Mouse (Mus musculus) MEL (cell line): ENCODE results near the gene Fam53b. TPM values are rescaled to one million over a fixed set of nuclear protein-coding genes. Genes with fewer than 3 reads are reported as not detected.
A peak's percentile ranks its signal among the peaks of the same experiment; 100 is the strongest.

ENCODE experiments used
- DNase-seq: peaks from one replicate; pipeline ENCODE4 v3.0.0; 2011; ENCODE audit warnings: low read depth, low spot score
- H3K27ac ChIP-seq: 2 replicates; pipeline ENCODE4 v1.5.1; 2012; ENCODE audit warnings: low read depth, mild to moderate bottlenecking, control low read depth, low read length, moderate library complexity; ENCODE audit not compliant: control insufficient read depth
- H3K27me3 ChIP-seq, 2 experiments: fragments of 150-350 bp in 1 of 2; sonication (generic) in 1 of 2; 2 replicates each; pipeline ENCODE4 v1.6.1; 2012; ENCODE audit warnings: low read length in 2 of 2, mild to moderate bottlenecking in 2 of 2, improper control_type of control experiment in 1 of 2, moderate library complexity in 1 of 2; ENCODE audit not compliant: insufficient read depth in 2 of 2, control insufficient read depth in 1 of 2
- H3K36me3 ChIP-seq, 2 experiments: 2 replicates each; pipeline ENCODE4 v1.6.1; 2012 to 2014; ENCODE audit warnings: low read length in 2 of 2, improper control_type of control experiment in 1 of 2, inconsistent platforms in 1 of 2, mild to moderate bottlenecking in 1 of 2; ENCODE audit not compliant: insufficient read depth in 2 of 2, control insufficient read depth in 1 of 2
- H3K4me1 ChIP-seq, 2 experiments: fragments of 150-350 bp in 1 of 2; sonication (generic) in 1 of 2; 2 replicates each; pipeline ENCODE4 v1.6.1; 2012; ENCODE audit warnings: low read length in 2 of 2, improper control_type of control experiment in 1 of 2, mild to moderate bottlenecking in 1 of 2; ENCODE audit not compliant: insufficient read depth in 2 of 2, control insufficient read depth in 1 of 2
- H3K4me3 ChIP-seq, 2 experiments: fragments of 150-350 bp in 1 of 2; sonication (generic) in 1 of 2; 2 replicates each; pipeline ENCODE4 v1.5.1; 2012; ENCODE audit warnings: low read depth in 2 of 2, low read length in 2 of 2, mild to moderate bottlenecking in 2 of 2, moderate library complexity in 2 of 2, control low read depth in 1 of 2, improper control_type of control experiment in 1 of 2; ENCODE audit not compliant: control insufficient read depth in 1 of 2, insufficient read depth in 1 of 2
- H3K79me2 ChIP-seq: 2 replicates; pipeline ENCODE4 v1.6.1; 2012; ENCODE audit warnings: mild to moderate bottlenecking, low read length, moderate library complexity; ENCODE audit not compliant: control insufficient read depth, poor library complexity, insufficient read depth
- H3K9ac ChIP-seq: 2 replicates; pipeline ENCODE4 v1.6.1; 2012; ENCODE audit warnings: low read depth, mild to moderate bottlenecking, control low read depth, low read length, moderate library complexity; ENCODE audit not compliant: control insufficient read depth, poor library complexity, severe bottlenecking
- H3K9me3 ChIP-seq: fragments of 150-350 bp; sonication (generic); replicated peaks from 2 replicates; pipeline ENCODE4 v1.6.1; 2012; ENCODE audit warnings: mild to moderate bottlenecking, low read length, improper control_type of control experiment, moderate library complexity; ENCODE audit not compliant: insufficient read depth
- BHLHE40 ChIP-seq: IDR thresholded peaks from 2 replicates; pipeline ENCODE4 v1.6.1; 2012; ENCODE audit warnings: low read depth, mild to moderate bottlenecking, inconsistent platforms, low read length, improper control_type of control experiment, borderline replicate concordance
- CHD1 ChIP-seq: IDR thresholded peaks from 2 replicates; pipeline ENCODE4 v1.6.1; 2012; ENCODE audit warnings: low read depth, mild to moderate bottlenecking, inconsistent platforms, low read length, improper control_type of control experiment
- CHD2 ChIP-seq: IDR thresholded peaks from 2 replicates; pipeline ENCODE4 v1.6.1; 2011; ENCODE audit warnings: low read length, improper control_type of control experiment
- CTCF ChIP-seq, 3 experiments: IDR thresholded peaks in 2 of 3; conservative IDR thresholded peaks in 1 of 3; 2 replicates each; pipeline ENCODE4 v1.5.1; 2011 to 2012; ENCODE audit warnings: low read length in 3 of 3, low read depth in 2 of 3, mild to moderate bottlenecking in 2 of 3, improper control_type of control experiment in 1 of 3, inconsistent platforms in 1 of 3, mixed read lengths in 1 of 3, moderate library complexity in 1 of 3; ENCODE audit not compliant: control insufficient read depth in 1 of 3, insufficient read depth in 1 of 3, poor library complexity in 1 of 3, severe bottlenecking in 1 of 3
- E2F4 ChIP-seq: IDR thresholded peaks from 2 replicates; pipeline ENCODE4 v1.6.1; 2011; ENCODE audit warnings: low read depth, low read length, improper control_type of control experiment, borderline replicate concordance
- EP300 ChIP-seq, 2 experiments: IDR thresholded peaks; 2 replicates each; pipeline ENCODE4 v1.6.1; 2011; ENCODE audit warnings: improper control_type of control experiment in 2 of 2, low read length in 2 of 2, low read depth in 1 of 2, mild to moderate bottlenecking in 1 of 2
- ETS1 ChIP-seq: IDR thresholded peaks from 2 replicates; pipeline ENCODE4 v1.6.1; 2012; ENCODE audit warnings: low read depth, mild to moderate bottlenecking, inconsistent platforms, low read length, improper control_type of control experiment, moderate library complexity
- GATA1 ChIP-seq: IDR thresholded peaks from 2 replicates; pipeline ENCODE4 v1.6.1; 2011; ENCODE audit warnings: low read depth, low read length, improper control_type of control experiment
- HCFC1 ChIP-seq: IDR thresholded peaks from 2 replicates; pipeline ENCODE4 v1.6.1; 2012; ENCODE audit warnings: low read depth, mild to moderate bottlenecking, inconsistent platforms, low read length, improper control_type of control experiment, moderate library complexity
- JUND ChIP-seq: IDR thresholded peaks from 2 replicates; pipeline ENCODE4 v1.6.1; 2011; ENCODE audit warnings: low read depth, mild to moderate bottlenecking, improper control_type of control experiment, low read length
- KAT2A ChIP-seq: conservative IDR thresholded peaks from 2 replicates; pipeline ENCODE4 v1.6.1; 2012; ENCODE audit warnings: low read depth, low read length, improper control_type of control experiment, inconsistent platforms
- MAX ChIP-seq: IDR thresholded peaks from 2 replicates; pipeline ENCODE4 v1.6.1; 2011; ENCODE audit warnings: low read length, improper control_type of control experiment
- MAZ ChIP-seq: IDR thresholded peaks from 2 replicates; pipeline ENCODE4 v1.6.1; 2012; ENCODE audit warnings: low read depth, mild to moderate bottlenecking, inconsistent platforms, low read length, improper control_type of control experiment
- MXI1 ChIP-seq: IDR thresholded peaks from 2 replicates; pipeline ENCODE4 v1.6.1; 2011; ENCODE audit warnings: mild to moderate bottlenecking, low read depth, low read length, improper control_type of control experiment
- MYB ChIP-seq: IDR thresholded peaks from 2 replicates; pipeline ENCODE4 v1.6.1; 2011; ENCODE audit warnings: mild to moderate bottlenecking, low read depth, low read length, improper control_type of control experiment
- MYC ChIP-seq: IDR thresholded peaks from 2 replicates; pipeline ENCODE4 v1.6.1; 2011; ENCODE audit warnings: low read depth, mild to moderate bottlenecking, low read length, improper control_type of control experiment, moderate library complexity
- NELFE ChIP-seq: IDR thresholded peaks from 2 replicates; pipeline ENCODE4 v1.6.1; 2011; ENCODE audit warnings: low read depth, low read length, improper control_type of control experiment
- NRF1 ChIP-seq: IDR thresholded peaks from 2 replicates; pipeline ENCODE4 v1.6.1; 2014; ENCODE audit warnings: low read depth, mild to moderate bottlenecking, inconsistent platforms, low read length, improper control_type of control experiment, moderate library complexity; ENCODE audit not compliant: poor library complexity, insufficient read depth, severe bottlenecking
- POLR2A ChIP-seq, 2 experiments: IDR thresholded peaks; 2 replicates each; pipeline ENCODE4 v1.6.1; 2011 to 2012; ENCODE audit warnings: low read length in 2 of 2, mild to moderate bottlenecking in 2 of 2, control low read depth in 1 of 2, improper control_type of control experiment in 1 of 2, low read depth in 1 of 2, moderate library complexity in 1 of 2; ENCODE audit not compliant: control insufficient read depth in 1 of 2, insufficient read depth in 1 of 2, poor library complexity in 1 of 2
- POLR2AphosphoS2 ChIP-seq: IDR thresholded peaks from 2 replicates; pipeline ENCODE4 v1.6.1; 2011; ENCODE audit warnings: low read length, improper control_type of control experiment
- SIN3A ChIP-seq: IDR thresholded peaks from 2 replicates; pipeline ENCODE4 v1.6.1; 2012; ENCODE audit warnings: low read length, improper control_type of control experiment, inconsistent platforms
- TAL1 ChIP-seq: IDR thresholded peaks from 2 replicates; pipeline ENCODE4 v1.6.1; 2012; ENCODE audit warnings: mild to moderate bottlenecking, inconsistent platforms, low read length, moderate library complexity, mixed read lengths
- TBP ChIP-seq: IDR thresholded peaks from 2 replicates; pipeline ENCODE4 v1.8.0; 2011; ENCODE audit warnings: low read depth, low read length, improper control_type of control experiment
- TCF12 ChIP-seq: IDR thresholded peaks from 2 replicates; pipeline ENCODE4 v1.6.1; 2014; ENCODE audit warnings: low read depth, mild to moderate bottlenecking, inconsistent platforms, low read length, improper control_type of control experiment, moderate library complexity
- USF1 ChIP-seq: IDR thresholded peaks from 2 replicates; pipeline ENCODE4 v1.6.1; 2014; ENCODE audit warnings: low read depth, mild to moderate bottlenecking, inconsistent platforms, low read length, improper control_type of control experiment, moderate library complexity
- USF2 ChIP-seq, 2 experiments: IDR thresholded peaks; 2 replicates each; pipeline ENCODE4 v1.6.1; 2011 to 2012; ENCODE audit warnings: improper control_type of control experiment in 2 of 2, low read length in 2 of 2, borderline replicate concordance in 1 of 2, inconsistent platforms in 1 of 2, low read depth in 1 of 2, mild to moderate bottlenecking in 1 of 2; ENCODE audit not compliant: insufficient read depth in 1 of 2
- ZC3H11A ChIP-seq: IDR thresholded peaks from 2 replicates; pipeline ENCODE4 v1.6.1; 2012; ENCODE audit warnings: low read depth, mild to moderate bottlenecking, inconsistent platforms, low read length, improper control_type of control experiment
- ZKSCAN1 ChIP-seq: IDR thresholded peaks from 2 replicates; pipeline ENCODE4 v1.6.1; 2012; ENCODE audit warnings: low read depth, mild to moderate bottlenecking, inconsistent platforms, low read length, improper control_type of control experiment, moderate library complexity
- ZMIZ1 ChIP-seq: IDR thresholded peaks from 2 replicates; pipeline ENCODE4 v1.6.1; 2012; ENCODE audit warnings: low read depth, mild to moderate bottlenecking, inconsistent platforms, low read length, improper control_type of control experiment, moderate library complexity
- polyA plus RNA-seq, 2 experiments: library from polyadenylated mRNA; stranded (reverse) in 1 of 2; unstranded in 1 of 2; fragments of >175 nt in 1 of 2; fragments of >200 nt in 1 of 2; gene quantifications; 2 replicates each; pipeline versions ENCODE4 v1.2.1 to v1.2.4; 2012; ENCODE audit warnings: low replicate concordance in 2 of 2, low read depth in 1 of 2; ENCODE audit not compliant: insufficient read length in 2 of 2, insufficient read depth in 1 of 2, missing spikeins in 1 of 2
- total RNA-seq: library from RNA; depleted of rRNA; stranded (reverse); fragments of 300-350 nt; gene quantifications from 2 replicates; pipeline ENCODE4 v1.2.3, GENCODE M21; 2012

Fam53b gene
- total and polyA plus RNA-seq, 3 experiments = 7.9 to 15.4 TPM; not detected in 1

- H3K4me1 ChIP-seq = peaks cover 12% of the 10 kb centered on the region in 2 experiments
- no peaks in the 10 kb centered on the region for H3K79me2 ChIP-seq
- H3K4me3 ChIP-seq = no peak overlapping the region
- no peak overlapping the region for H3K9ac ChIP-seq
- no peak for DNase-seq
- H3K9me3 ChIP-seq = no peaks in the 10 kb centered on the region
- H3K36me3 ChIP-seq = peaks cover 0 to 10% of the 10 kb centered on the region in 2 experiments; a peak in 2 of 4 replicates
- H3K27ac ChIP-seq = no peak overlapping the region
- H3K27me3 ChIP-seq = no peaks in the 10 kb centered on the region
- TF ChIP-seq MAZ (no peak), MXI1 (no peak), MYC (no peak)
Measured at GRCm38 (mm10) chr7:132673931-132674755, 139.5 kb downstream of the Fam53b start.

- no peak overlapping the region for H3K4me3 ChIP-seq
- peaks cover 9% of the 10 kb centered on the region in 2 experiments for H3K4me1 ChIP-seq
- H3K79me2 ChIP-seq = no peaks in the 10 kb centered on the region
- peaks cover 0 to 7% of the 10 kb centered on the region in 2 experiments; a peak in 2 of 4 replicates for H3K36me3 ChIP-seq
- no peaks in the 10 kb centered on the region for H3K9me3 ChIP-seq
- peak; percentile 67 for DNase-seq
- H3K9ac ChIP-seq = peak overlapping the region; percentile 19
- H3K27me3 ChIP-seq = no peaks in the 10 kb centered on the region
- H3K27ac ChIP-seq = peak overlapping the region; percentile 43
- TF ChIP-seq EP300 (IDR thresholded peaks at IDR 0.05; ENCODE audit: low read depth in 1 of 2, low read length in 2 of 2) = peak in 1 of 2 experiments; percentile 41; a peak in 1 of 4 replicates
- no peak for TF ChIP-seq NRF1
- peak; percentile 71 for TF ChIP-seq MXI1
- no peak for TF ChIP-seq CHD2
- TF ChIP-seq CHD1 = no peak
- TF ChIP-seq E2F4 = no peak
- no peak for TF ChIP-seq CTCF (IDR thresholded peaks at IDR 0.05 in 2 of 3, conservative IDR thresholded peaks at IDR 0.05 in 1 of 3; ENCODE audit: control insufficient read depth in 1 of 3, insufficient read depth in 1 of 3, low read depth in 2 of 3, low read length in 3 of 3, poor library complexity in 1 of 3, severe bottlenecking in 1 of 3)
- TF ChIP-seq TAL1 = no peak
- no peak for TF ChIP-seq JUND
- no peak for TF ChIP-seq NELFE
- 0 out of 2 replicates have a peak, but pooled peaks have one; percentile 19 for TF ChIP-seq ZMIZ1
- TF ChIP-seq USF2 (IDR thresholded peaks at IDR 0.05; ENCODE audit: borderline replicate concordance in 1 of 2, insufficient read depth in 1 of 2, low read depth in 1 of 2, low read length in 2 of 2) = no peak
- TF ChIP-seq BHLHE40 = no peak
- TF ChIP-seq MYB = no peak
- TF ChIP-seq GATA1 = no peak
- TF ChIP-seq MYC = no peak
- peak in 1 of 2 experiments; percentile 46; a peak in 1 of 4 replicates for TF ChIP-seq POLR2A (IDR thresholded peaks at IDR 0.05; ENCODE audit: control insufficient read depth in 1 of 2, insufficient read depth in 1 of 2, low read depth in 1 of 2, low read length in 2 of 2, poor library complexity in 1 of 2)
- TF ChIP-seq ZC3H11A = no peak
- no peak; the same call in 1 of the 2 replicates for TF ChIP-seq MAX
- TF ChIP-seq ZKSCAN1 = no peak
- TF ChIP-seq HCFC1 = no peak
- TF ChIP-seq TBP = 0 out of 2 replicates have a peak, but pooled peaks have one; percentile 34
- TF ChIP-seq KAT2A = no peak
- peak; percentile 48; the same call in 1 of the 2 replicates for TF ChIP-seq USF1
- TF ChIP-seq TCF12 = peak; percentile 41; the same call in 1 of the 2 replicates
- peak; percentile 44; the same call in 1 of the 2 replicates for TF ChIP-seq ETS1
- TF ChIP-seq SIN3A = peak; percentile 31; the same call in 1 of the 2 replicates
- TF ChIP-seq POLR2AphosphoS2 = no peak
Measured at GRCm38 (mm10) chr7:132672481-132672959, 141.2 kb downstream of the Fam53b start.
